Mouse (Mus musculus): ENCODE results near the gene Epb41l4b.

Gene Epb41l4b

DNA sequence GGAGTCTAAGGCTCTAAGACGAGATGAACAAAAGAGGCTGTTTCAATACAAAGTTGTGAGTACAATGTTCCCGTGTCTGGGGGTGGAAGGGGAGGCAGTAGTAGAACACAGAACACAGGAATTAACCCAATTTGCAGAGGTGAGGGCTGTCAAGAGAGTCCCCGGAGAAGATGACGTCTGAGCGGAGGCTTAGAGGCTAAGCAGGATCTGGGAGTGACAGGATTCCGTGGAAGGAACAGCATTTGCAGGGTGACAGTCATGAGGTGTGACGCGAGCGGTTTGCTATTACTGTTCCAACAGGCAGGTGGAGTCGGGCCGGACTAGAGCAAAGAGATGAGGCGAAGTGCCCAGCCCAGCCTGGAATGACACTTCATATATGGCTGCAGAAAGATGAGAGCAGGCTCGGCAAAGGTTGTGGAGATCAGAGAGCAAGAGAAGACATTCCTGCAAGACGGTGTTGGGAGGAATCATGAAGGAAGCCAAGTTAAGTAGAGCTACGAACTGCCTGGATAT, 82.9 kb downstream of the Epb41l4b start:
- no peak for DNase-seq (ENCODE audit: low spot score)

DNA sequence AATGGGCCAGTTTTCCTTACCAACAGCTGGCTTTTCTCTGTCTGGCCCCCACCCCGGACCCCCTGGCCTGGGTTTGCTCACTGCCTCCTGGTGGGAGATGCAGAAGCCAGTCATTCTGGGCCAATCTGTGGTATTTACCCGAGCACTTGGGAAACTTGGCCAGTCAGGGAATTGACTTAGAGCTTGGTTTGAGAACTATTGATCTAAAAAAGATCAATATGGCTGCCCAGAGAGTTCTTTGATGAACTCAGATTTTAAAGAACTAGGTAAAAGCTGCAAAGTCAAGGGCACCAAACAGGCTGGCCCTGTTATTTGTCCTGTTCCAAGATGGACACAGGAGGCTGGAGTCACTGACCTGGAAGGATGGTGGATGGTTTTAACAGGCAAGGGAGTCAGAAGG, 84.6 kb downstream of the Epb41l4b start:
- no peak for DNase-seq (ENCODE audit: low spot score)

DNA sequence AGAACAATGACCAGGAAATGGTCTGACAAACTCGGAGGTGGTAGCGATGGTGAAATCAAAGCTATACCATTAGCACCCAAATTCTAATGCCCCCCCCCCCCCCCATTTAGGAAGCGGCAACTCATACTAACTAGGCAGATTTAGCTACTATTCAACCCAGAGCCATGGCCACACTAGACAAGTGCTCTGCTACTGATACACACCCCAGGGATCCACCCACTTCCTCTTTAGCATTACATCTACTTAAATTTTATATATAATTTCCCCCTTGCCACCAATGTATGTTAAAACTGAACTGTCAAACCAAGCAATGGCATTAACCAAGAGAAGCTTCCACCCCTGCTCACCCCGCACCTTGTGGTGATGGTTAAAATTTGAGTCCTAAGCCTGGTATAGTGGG, 85.6 kb downstream of the Epb41l4b start:
- no peak for DNase-seq (ENCODE audit: low spot score)

DNA sequence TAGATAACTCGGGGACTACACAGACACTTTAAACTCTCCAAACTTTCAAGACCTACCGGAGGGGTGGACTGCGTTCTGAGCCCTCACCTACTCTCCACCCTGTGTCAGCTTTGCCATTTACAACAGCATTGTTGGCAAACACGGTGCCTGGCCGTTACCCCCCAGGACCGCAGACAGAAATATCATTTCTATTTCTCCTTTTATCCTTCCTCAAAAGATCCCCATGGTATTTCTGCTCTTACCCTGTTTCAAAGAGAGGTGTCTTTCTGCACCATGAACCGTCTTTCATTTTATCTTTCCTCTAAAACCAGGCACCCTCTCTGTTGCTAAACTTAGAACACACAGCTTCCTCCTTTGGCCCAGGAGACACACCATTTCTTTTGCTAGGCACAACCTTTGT, 87.6 kb downstream of the Epb41l4b start:
- DNase-seq (ENCODE audit: low spot score), result no peak

DNA sequence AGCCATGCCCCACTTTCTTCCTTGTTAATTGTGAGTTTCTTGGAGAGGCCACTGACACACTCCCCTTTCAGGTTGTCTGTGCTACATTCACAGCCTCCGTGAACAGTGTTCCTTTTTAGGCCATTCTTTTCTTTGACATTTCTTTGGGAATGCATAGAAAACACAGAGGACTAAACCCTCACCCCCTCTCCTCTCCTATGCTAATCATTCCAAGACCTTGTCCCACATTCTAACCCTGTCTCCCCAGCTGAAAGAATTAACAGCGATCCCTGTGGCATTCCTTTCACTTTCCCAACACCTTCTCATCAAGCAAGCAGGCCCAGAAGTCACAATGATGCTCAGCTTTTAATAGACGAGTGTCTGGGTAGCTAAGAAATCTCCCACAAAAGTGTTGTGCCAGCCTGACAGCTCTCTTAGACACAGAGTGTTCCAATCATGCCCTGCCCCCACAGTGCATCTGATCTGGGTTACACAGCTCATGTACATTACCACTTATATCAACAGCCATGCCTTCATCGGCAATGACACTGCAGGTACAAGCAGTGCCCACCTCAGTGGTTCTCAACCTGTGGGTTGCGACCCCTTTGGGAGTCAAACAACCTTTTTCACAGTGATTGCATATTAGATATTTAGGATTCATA, 93.8 kb downstream of the Epb41l4b start:
- DNase-seq (ENCODE audit: low spot score), result no peak

DNA sequence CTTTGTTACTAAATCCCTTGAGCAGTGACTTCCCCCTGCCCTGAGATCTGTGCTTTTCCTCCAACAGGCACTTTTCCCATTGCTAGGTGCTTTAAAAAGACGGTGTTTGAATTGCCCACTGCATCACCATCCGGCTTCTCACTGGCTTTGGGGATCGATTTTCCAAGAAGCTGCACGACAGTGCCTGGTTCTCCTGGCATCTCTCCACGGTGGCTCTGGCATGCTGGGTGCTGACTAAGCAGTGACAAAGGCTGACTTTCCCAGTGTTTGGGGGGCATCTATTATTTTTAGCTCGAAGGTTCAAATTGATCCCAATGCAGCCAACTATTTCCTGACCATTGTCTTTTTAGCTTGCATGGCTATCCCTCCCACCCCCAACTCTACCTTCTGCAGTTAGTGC, 94.7 kb downstream of the Epb41l4b start:
- peak; percentile 23 for DNase-seq (ENCODE audit: low spot score)

DNA sequence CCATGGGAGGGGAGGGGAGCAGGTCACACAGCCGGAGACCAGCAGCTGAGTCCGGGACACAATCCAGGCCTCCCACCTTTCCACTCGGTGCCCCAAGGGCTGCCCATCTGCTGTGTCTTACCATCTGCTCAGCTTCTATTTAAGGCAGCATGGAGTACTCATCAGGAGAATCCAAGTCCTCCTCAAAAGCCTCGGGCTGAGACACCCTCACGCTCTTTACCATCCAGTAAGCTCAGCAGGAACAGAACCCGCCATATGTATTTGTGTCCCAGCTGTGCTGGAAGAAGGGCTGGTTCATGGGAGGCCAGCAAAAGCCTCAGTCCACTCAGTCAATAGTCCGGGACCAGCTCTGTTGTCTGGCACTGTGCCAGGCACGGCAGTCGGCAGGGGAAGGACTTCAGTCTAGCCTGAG, 97.1 kb downstream of the Epb41l4b start:
- DNase-seq (ENCODE audit: low spot score), result peak; percentile 45

DNA sequence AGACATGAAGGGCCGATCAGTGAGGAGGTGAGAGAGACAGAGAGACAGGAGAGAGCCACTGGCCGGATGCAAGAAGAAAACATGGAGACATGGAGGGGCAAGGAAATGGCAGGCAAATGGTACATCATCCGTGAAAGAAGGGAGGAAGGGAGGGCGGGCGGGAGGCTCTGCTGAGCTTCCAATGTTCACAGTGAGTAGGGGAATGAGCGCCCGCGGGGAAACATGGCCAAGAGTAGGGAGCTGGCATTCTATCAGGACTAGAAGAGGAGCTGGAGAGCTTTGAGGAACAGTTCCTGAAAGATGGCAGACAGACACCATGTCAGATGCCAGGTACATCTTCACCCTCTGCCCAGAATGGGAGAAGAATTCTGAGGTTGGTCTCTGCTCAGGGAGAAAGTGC, 99.6 kb downstream of the Epb41l4b start:
- DNase-seq (ENCODE audit: low spot score), result no peak

DNA sequence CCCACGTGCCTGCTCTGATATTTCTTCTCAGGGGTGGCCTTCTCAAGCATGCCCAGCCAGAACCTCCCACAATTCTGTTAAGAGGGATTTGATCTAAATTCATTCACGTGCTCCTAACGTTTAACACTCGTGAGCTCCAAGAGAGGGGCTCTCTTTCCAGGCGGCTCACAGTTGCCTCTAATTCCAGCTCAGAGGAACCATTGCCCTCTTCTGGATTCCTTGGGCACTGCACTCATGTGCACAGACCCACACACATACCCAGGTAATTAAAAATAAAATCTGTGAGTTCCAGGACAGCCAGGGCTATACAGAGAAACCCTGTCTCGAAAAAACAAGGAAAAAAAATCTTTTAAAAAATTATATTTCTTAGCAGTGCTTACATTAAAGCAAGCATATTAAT, 101.6 kb downstream of the Epb41l4b start:
- DNase-seq (ENCODE audit: low spot score), result no peak

DNA sequence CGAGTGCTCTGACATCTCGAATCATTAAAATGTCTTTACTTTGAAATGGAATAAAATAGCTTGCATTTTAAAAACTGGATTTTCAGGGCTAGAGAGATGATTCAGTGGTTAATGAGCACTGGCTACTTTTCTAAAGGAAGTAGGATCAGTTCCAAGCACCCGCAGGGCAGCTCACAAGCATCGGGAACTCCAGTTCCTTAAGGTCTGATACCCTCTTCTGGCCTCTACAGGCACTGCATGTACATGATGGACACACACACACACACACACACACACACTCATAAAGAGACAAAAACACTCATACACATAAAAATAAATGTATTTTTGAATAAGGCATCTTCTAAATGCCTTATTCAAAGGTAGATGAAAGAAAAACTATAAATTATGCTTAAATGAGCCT, 102.0 kb downstream of the Epb41l4b start:
- DNase-seq (ENCODE audit: low spot score), result no peak

DNA sequence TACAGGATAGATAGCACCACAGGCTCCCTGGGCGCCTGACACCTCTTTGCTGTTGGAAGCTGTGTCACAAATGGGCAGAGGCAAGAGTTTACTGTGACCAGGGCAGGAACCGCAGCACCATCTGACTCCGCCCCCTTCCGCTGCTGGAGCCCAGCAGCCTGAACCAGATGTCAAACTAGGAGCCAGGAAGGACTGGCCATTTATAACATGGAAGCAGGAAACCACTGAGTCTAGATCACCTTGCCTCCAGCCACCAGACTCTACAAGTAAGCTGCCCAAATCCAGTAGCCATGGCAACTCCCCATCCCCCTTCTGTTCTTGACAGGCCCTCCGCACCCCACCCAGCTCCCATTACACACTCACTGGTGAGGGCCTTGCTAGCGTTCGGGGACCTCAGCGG, 102.8 kb downstream of the Epb41l4b start:
- no peak for DNase-seq (ENCODE audit: low spot score)

DNA sequence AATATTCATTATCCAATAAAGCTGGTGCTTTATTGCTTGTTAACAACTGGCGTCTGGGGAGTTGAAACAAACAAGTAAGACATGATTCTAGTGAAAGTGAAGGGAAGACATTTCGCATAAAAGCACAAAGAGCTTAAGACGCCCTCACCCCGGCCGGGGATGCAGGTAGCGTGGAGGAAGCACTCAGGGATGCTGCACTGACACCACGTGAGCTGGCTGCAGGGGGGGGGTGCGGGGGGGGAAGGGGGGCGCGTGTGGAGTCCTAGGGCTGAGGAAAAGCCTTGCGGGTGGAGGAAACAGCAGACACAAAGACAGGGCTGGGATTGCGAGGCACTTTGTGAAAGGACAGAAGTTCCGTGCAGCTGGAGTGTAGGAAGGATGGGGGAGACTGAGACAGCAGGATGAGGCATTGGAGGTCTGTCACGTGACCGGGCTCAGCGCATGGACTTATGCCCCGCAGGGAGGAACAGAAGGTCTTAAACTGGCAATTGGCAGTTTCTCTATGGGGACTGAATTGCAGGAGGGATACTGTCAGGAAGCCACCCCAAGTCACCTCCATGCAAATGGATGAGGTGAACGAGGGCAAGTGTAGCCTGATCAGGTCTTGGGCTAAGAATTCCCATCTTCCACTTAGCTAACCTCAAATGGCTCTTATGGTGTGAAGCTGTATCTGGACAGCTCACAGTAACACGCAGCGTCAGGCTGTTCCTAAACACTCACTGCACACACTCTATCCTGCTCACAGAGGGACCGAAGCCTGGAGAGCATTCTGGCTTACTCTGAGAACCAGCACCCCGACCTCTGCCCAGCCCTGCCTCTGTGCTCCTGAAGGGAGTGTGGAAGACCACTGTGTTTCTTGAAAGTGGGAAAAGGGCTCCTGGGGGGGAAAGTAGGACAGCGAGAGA, 103.9 kb downstream of the Epb41l4b start:
- DNase-seq (ENCODE audit: low spot score), result peak; percentile 33

DNA sequence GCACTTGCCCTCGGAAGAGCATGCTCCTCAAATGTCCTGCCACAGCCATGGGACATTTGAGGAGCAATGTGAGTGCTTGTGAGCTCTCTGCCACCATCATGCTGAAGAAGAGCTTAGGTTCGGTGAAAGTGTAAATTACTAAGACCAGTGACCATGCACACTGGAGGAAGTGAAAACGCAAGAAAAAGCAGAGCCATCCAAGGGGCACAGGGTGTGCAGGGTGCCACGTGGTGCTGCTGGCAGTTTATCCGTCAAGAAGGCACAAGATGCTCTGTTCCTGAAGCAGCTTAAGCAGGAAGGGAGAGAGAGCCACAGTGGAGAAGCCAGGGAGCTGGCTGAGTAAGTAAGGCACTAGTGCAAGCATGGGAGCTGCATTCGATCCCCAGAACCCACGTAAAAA, 105.7 kb downstream of the Epb41l4b start:
- no peak for DNase-seq (ENCODE audit: low spot score)

DNA sequence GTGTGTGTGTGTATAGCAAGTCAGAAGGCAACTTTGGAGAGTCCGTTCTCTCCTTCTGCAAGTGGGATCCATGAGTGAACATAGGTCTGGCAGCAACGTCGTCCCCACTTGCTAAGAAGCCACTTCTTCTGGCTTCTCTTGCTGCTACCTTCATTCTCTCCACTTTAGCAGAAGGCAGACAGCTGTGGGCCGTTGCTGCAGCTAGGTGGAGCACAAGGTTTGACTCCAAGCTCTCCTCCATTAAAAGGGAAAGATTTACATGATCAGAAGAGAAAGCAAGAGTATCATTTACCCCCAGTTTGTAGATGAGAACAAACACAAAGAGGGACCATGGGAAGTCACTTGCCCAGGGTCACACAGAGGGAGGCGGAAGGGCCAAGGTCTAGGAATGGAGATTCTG, 109.1 kb downstream of the Epb41l4b start:
- DNase-seq (ENCODE audit: low spot score), result no peak

DNA sequence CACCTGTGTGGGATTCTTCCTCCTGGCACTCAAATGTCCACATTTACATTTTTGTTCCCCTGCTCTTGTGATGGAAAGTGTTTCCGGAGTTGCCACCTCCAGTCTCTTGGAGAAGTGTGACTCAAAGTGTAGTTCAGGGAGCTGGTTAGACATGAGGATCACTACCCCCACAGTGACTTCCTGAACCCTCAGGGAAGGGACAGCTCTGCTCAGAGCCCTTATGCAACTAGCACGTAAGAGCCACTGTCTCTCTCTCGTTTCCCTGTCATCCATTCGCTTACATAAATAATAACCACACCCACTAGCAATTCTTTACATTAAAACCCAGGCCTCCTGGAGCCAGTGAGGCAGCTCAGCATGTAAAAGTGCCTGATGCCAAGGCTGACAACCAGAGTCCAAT, 111.8 kb downstream of the Epb41l4b start:
- no peak for DNase-seq (ENCODE audit: low spot score)

DNA sequence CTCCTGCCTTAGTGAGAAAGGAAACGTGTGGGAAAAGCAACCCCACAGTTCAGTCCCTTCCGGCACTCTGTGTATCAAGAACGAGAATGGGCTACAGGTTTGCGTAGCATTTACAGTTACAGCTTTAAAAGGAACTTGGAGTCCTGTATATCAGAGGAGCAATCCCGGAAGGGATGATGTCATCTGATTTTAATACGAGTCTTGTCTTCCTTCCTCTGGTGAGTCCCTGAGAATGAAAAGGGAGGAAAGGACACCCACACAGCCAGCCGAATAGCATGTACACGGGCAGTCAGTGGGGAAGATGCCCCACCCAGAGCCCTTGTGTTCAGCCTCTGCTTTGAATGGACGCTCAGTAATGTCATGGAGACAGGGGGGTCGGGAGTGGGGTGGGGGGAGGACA, 115.3 kb downstream of the Epb41l4b start:
- no peak for DNase-seq (ENCODE audit: low spot score)

DNA sequence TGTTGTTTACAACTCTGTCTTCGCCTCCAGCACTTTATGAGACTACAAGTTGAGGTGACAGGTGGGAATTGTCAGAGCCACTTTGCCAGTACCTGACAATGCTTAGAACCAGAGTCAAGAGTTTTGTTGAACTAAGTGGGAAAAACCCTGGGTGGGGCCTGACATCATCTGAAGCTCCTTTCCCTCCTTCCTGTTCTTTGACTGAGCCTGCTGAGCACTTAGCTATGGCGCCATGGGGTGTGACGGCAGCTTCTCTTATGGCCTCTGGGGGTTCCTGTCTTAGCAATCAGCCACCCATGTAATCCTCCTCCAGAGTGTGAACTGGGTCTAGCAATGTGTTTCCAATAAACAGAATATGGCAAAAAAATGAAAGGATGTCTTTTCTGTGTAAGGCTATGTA, 119.7 kb downstream of the Epb41l4b start:
- DNase-seq (ENCODE audit: low spot score), result no peak

DNA sequence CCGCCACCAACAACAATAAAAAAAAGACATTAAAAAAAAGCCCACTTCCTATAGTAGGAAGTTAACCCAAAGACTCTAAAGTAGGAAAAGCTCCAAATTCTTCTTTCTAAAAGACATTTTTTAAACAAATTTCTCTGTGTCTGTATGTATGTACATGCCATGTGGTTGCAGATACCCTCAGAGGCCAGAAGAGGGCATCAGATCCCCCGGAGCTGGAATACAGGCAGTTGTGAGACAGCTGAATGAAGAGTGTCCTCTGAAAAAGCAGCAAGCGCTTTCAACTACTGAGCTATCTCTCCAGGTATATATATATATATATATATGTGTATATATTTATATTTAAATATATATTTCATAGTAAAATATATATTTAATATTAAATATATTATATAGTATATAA, 121.9 kb downstream of the Epb41l4b start:
- no peak for DNase-seq (ENCODE audit: low spot score)

DNA sequence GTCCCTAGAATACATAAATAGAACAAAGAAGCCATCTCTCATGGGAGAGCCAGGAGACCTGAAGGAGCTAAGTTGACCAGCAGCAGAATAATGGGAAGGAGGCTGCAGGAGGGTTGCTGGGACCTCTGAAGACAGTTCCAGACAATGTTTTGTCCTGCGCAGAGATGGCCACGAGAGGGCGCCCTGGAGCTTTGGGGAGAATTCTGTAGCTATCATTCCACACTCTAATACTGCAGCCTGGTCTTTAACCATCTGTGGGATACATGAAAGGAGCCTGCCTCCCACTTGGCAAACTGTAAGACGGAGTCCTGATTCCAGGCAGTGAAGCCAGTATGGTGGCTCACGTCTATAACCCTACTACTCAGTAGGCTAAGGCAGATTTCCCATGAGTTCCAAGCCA, 126.0 kb downstream of the Epb41l4b start:
- DNase-seq (ENCODE audit: low spot score), result peak; percentile 83

DNA sequence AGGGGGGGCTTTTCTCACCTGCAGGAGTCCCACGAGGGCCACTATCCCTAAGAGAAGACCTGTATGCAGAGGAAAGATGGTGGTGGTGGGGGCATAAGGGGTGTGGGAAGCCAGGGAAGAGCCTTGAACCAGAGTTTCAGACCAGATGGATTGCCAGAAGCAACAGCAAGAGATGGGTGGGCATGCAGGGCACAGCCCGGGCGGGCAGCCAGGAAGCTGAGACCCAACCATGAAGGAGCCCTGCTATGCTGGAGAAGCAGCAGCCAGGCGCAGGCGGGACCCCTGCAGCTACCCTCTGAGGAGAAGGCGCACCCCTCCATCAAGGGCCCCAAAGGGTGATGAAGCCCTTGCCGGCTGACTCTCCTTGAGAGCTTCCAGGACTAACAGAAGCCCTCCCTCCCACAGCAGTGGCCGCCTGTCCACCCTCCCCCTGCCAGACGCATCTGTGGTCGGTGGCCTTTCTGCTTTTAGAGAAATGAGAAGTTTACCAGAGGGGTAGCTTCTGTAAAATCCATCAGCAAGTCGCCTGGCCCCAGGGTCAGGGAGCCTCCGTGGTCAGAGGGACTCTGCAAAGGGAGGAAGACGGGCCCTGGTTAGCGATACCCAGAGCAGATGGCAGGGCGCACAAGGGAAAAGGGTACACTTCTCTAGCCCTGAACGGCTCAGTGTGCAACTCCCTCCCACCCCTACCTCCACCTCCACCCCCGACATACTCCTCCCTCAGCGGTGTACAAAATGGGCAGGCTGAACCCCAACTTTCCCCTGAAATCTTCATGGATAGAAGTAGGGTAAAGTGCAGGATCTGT, 126.7 kb downstream of the Epb41l4b start:
- no peak for DNase-seq (ENCODE audit: low spot score)

DNA sequence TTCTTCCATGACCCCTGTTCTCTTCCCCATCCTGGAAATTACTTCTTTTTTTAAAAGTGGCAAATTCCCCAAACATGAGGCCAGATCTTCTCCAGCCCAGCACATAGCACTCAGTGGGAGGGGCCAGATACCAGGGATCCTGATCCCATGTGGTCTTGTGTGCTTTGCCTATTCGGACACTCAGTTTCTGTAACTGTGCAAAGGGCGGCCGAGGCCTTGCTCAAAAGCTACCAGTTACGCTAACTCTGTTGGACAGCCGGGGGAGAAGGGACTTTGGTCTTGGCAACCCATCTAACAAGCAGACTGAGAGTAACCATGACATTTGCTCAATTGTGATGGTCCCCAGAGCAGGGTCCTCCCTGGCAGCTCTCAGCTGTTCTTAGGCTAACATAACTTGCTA, 128.2 kb downstream of the Epb41l4b start:
- no peak for DNase-seq (ENCODE audit: low spot score)

DNA sequence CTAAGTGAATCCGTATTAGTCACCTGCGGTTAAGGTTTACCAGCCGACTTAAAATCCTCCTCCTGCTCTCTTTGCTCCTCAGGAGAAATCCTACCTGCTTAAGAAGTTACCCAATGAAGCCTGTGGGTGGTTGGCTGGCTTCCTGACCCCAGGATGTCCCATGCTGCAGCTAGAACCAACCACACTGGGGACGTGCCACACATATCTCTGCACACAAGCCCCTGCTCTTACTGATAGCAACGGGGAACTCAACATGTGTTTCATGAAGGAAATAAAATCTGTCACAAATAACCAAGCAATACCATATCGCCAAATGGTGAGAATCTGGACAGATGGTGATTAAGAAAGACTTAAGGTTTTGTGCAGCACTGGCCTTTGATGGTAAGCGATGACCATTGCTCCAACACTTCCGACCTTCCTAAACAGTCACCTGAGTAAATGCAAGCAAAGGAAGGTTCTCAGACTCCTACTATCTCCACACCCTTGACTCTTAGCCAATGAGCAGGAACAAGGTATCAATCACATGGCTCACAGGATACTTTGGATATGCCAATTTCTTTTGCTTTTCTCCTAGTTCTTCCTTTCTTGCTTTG, 131.7 kb downstream of the Epb41l4b start:
- no peak for DNase-seq (ENCODE audit: low spot score)

Data from layer of hippocampus, adult 11-12 months (tissue).